Mouse (Mus musculus): Measurements from ENCODE around the gene Depp1. TPM values are rescaled to one million over a fixed set of nuclear protein-coding genes. Genes with fewer than 3 reads are reported as not detected.

The Depp1 gene
- polyA plus RNA-seq, 1 experiment from 2014 or later = 7.1 TPM

DNA sequence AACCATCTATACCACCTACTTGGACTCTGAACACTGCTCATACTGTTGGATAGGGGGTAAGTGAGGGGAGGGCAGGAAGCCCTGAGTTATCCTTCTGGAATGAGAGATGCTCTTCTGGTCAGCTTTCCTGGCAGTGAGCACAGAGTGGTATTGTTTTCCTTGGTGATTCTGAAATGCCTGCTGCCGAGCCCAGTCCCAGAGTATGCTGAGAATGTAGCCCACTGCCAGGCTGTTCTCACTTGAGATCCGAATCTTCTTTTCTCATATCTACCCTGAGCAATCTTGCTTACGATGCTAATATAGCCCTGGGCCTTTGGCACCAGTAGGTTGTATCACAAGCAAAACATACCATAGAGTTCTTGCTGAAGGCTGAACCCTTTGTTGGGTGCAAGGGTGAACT, 43.9 kb downstream of the Depp1 start:
- Histone ChIP-seq H3K36me3 (ENCODE audit: control insufficient read depth, insufficient read depth, low read length) (no peaks in the 10 kb centered on the region), H3K4me2 (ENCODE audit: low read length) (no peak overlapping the region), H3K9me3 (replicated peaks; ENCODE audit: control insufficient read depth, low read length) (no peaks in the 10 kb centered on the region), H3K27me3 (replicated peaks; ENCODE audit: control insufficient read depth, insufficient read depth, low read length) (no peaks in the 10 kb centered on the region), H3K4me1 (ENCODE audit: control insufficient read depth, insufficient read depth, low read length) (no peaks in the 10 kb centered on the region), H3K9ac (ENCODE audit: low read length) (no peak overlapping the region), H3K27ac (ENCODE audit: low read depth, low read length) (no peak overlapping the region), H3K4me3 (ENCODE audit: low read depth, low read length) (no peak overlapping the region)
- WGBS = 85% methylated on average over 3 of the region's 3 CpGs
- ATAC-seq (no peak), DNase-seq (ENCODE audit: low spot score) (no peak)

DNA sequence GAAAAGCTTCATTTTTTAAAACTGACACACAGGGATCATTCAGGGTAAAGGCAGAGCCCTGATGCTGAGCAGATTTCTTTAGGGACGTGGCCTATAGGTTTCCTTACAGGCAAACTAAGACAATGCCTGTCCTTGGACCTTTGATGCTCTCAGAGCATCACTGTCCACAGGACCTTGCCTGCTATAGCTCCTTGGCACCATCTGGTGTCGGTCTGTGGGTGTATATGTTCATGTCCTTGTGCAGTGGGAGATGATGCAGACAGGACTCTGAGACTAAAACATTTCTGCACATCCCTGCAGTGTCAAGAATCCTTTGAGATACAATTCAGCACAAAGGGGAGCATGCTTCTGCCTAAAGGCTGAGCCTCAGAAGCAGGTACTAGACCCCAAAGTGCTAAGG, 47.0 kb downstream of the Depp1 start:
- no peaks in the 10 kb centered on the region for H3K27me3 ChIP-seq (replicated peaks; ENCODE audit: control insufficient read depth, insufficient read depth, low read length)
- WGBS = 54% methylated on average over 2 of the region's 2 CpGs
- no peak overlapping the region for H3K4me3 ChIP-seq (ENCODE audit: low read depth, low read length)
- no peaks in the 10 kb centered on the region for H3K9me3 ChIP-seq (replicated peaks; ENCODE audit: control insufficient read depth, low read length)
- no peak for ATAC-seq
- no peak overlapping the region for H3K9ac ChIP-seq (ENCODE audit: low read length)
- H3K36me3 ChIP-seq (ENCODE audit: control insufficient read depth, insufficient read depth, low read length) = no peaks in the 10 kb centered on the region
- no peaks in the 10 kb centered on the region for H3K4me1 ChIP-seq (ENCODE audit: control insufficient read depth, insufficient read depth, low read length)
- no peak overlapping the region for H3K27ac ChIP-seq (ENCODE audit: low read depth, low read length)
- no peak for DNase-seq (ENCODE audit: low spot score)
- no peak overlapping the region for H3K4me2 ChIP-seq (ENCODE audit: low read length)

DNA sequence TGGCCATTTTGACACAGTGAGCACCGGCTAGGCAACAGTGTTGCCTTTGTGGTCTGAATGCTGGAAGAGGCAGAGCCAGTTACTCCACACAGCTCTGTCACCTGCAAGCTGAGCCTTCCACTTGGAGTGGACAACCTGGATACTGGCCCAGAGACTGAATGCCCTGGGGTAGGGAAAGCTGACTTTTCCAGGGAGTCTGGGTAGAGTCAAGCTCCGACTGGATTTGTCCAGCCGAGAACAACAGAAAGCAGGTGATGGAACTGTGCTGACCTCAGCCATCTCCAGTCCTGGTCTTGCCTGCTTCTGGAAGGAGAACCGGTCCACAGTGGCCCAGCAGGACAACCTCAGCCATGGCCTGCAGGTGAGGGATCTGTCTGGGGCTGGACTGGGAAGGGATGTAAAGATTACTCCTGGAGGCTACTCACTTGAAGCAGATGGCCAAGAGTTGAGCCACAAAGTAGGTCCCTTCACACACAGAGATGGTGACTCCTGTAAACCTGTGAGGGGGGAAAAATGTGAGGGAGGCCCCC, 47.6 kb downstream of the Depp1 start:
- 90% methylated on average over 4 of the region's 4 CpGs for WGBS
- no peak for ATAC-seq
- Histone ChIP-seq H3K4me3 (ENCODE audit: low read depth, low read length) (no peak overlapping the region), H3K4me1 (ENCODE audit: control insufficient read depth, insufficient read depth, low read length) (no peaks in the 10 kb centered on the region), H3K27ac (ENCODE audit: low read depth, low read length) (no peak overlapping the region), H3K9me3 (replicated peaks; ENCODE audit: control insufficient read depth, low read length) (no peaks in the 10 kb centered on the region), H3K9ac (ENCODE audit: low read length) (no peak overlapping the region), H3K36me3 (ENCODE audit: control insufficient read depth, insufficient read depth, low read length) (no peaks in the 10 kb centered on the region), H3K4me2 (ENCODE audit: low read length) (no peak overlapping the region), H3K27me3 (replicated peaks; ENCODE audit: control insufficient read depth, insufficient read depth, low read length) (no peaks in the 10 kb centered on the region)
- no peak for DNase-seq (ENCODE audit: low spot score)

DNA sequence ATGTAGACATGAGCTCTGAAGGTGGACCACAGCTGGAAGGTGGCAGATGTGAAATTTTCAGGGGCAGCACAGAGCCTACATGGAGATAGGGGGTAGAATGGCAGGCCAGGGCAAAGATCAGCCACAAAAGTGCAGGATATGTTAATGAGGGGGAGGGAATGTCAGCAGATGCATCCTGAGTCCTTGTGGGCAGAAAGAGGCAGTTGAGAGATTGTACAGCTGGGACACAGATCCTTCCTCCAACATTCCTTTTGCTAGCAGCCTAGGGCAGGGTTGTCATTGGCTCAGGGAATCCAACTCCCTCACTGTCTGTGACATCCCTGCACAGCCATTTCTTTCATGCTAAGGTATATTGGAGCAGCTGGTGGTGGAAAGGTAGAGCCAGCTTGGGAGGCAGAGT, 50.4 kb downstream of the Depp1 start:
- H3K27ac ChIP-seq (ENCODE audit: low read depth, low read length) = no peak overlapping the region
- no peaks in the 10 kb centered on the region for H3K4me1 ChIP-seq (ENCODE audit: control insufficient read depth, insufficient read depth, low read length)
- no peak overlapping the region for H3K4me3 ChIP-seq (ENCODE audit: low read depth, low read length)
- H3K9ac ChIP-seq (ENCODE audit: low read length) = no peak overlapping the region
- no peaks in the 10 kb centered on the region for H3K27me3 ChIP-seq (replicated peaks; ENCODE audit: control insufficient read depth, insufficient read depth, low read length)
- H3K4me2 ChIP-seq (ENCODE audit: low read length) = no peak overlapping the region
- H3K9me3 ChIP-seq (replicated peaks; ENCODE audit: control insufficient read depth, low read length) = no peaks in the 10 kb centered on the region
- no peaks in the 10 kb centered on the region for H3K36me3 ChIP-seq (ENCODE audit: control insufficient read depth, insufficient read depth, low read length)
- ATAC-seq (no peak), DNase-seq (ENCODE audit: low spot score) (no peak)

Small RNA genes lying within 50 kb of the gene (microRNA-seq; reads per million reads assigned to microRNA genes)
- 0.93 reads per million for gene Mir7043

Other genes starting within 250 kb of the Depp1 start
- 0.50 and 0.74 TPM in 2 replicates for gene Alox5, start 189.4 kb upstream of the Depp1 start, polyA plus RNA-seq (2014; fragmentation: Nextera tagmentation; extraction: Ambion mirVana)
- gene Olfr211, start 161.5 kb upstream of the Depp1 start, polyA plus RNA-seq (2014; fragmentation: Nextera tagmentation; extraction: Ambion mirVana) = not detected in 2 replicates
- not detected in 2 replicates for gene Olfr212, start 144.1 kb upstream of the Depp1 start, polyA plus RNA-seq (2014; fragmentation: Nextera tagmentation; extraction: Ambion mirVana)
- gene Olfr213, start 112.2 kb upstream of the Depp1 start, polyA plus RNA-seq (2014; fragmentation: Nextera tagmentation; extraction: Ambion mirVana) = not detected in 2 replicates
- gene Gm5580, start 99.5 kb upstream of the Depp1 start, polyA plus RNA-seq (2014; fragmentation: Nextera tagmentation; extraction: Ambion mirVana) = 0.48 and 0.58 TPM in 2 replicates
- gene Olfr214, start 96.4 kb upstream of the Depp1 start, polyA plus RNA-seq (2014; fragmentation: Nextera tagmentation; extraction: Ambion mirVana) = not detected in 2 replicates
- not detected in 2 replicates for gene Olfr215, start 66.4 kb upstream of the Depp1 start, polyA plus RNA-seq (2014; fragmentation: Nextera tagmentation; extraction: Ambion mirVana)
- gene Zfp422, start 21.6 kb upstream of the Depp1 start, polyA plus RNA-seq (2014; fragmentation: Nextera tagmentation; extraction: Ambion mirVana) = 258 and 271 TPM in 2 replicates
- 12.7 and 13.8 TPM in 2 replicates for gene Rassf4, start 23.3 kb downstream of the Depp1 start, polyA plus RNA-seq (2014; fragmentation: Nextera tagmentation; extraction: Ambion mirVana)
- 0.80 and 0.83 TPM in 2 replicates for gene Tmem72, start 66.3 kb downstream of the Depp1 start, polyA plus RNA-seq (2014; fragmentation: Nextera tagmentation; extraction: Ambion mirVana)